32 mouse cellular contexts compared by ENCODE assay signal in genomic region chr14:62339196-62339595, GRCm38 (mm10). TPM values are rescaled to one million over a fixed set of nuclear protein-coding genes. Genes with fewer than 3 reads are reported as not detected.
DNase-seq lines count a peak whose midpoint lies in the region; ATAC-seq and TF ChIP-seq lines count a peak whose summit lies in the region.
"Had no signal": no experiment of that assay in that cellular context is flagged by ENCODE, and none has a peak within 500 bp of the region (broad histone marks: within the 10 kb centered on the region; RNA-seq: fewer than 3 reads in every experiment).

No protein-coding gene starts in this region.

- H3K9me3 ChIP-seq in E14TG2a.4 (ENCODE audit: low read length) = no peaks in the 10 kb centered on the region
- H3K9me3 ChIP-seq in hindbrain, embryonic 11.5 days (ENCODE audit: control insufficient read depth, low read length) = no peaks in the 10 kb centered on the region
- no peaks in the 10 kb centered on the region for H3K9me3 ChIP-seq in hindbrain, embryonic 14.5 days (ENCODE audit: control insufficient read depth, low read length)
- H3K9me3 ChIP-seq: forebrain, embryonic 13.5 days; hindbrain, embryonic 10.5 days; intestine, embryonic 15.5 days; limb, embryonic 12.5 days; midbrain, embryonic 12.5 days; neural tube, embryonic 12.5 days had no signal

- peaks cover 84% of the 10 kb centered on the region for H3K4me1 ChIP-seq in E14TG2a.4 (replicated peaks; ENCODE audit: low read depth, low read length)
- H3K4me1 ChIP-seq in hindbrain, embryonic 11.5 days (replicated peaks; ENCODE audit: control insufficient read depth, insufficient read depth, low read length) = no peaks in the 10 kb centered on the region
- H3K4me1 ChIP-seq in hindbrain, embryonic 14.5 days (replicated peaks; ENCODE audit: control insufficient read depth, insufficient read depth, low read length) = no peaks in the 10 kb centered on the region; the same call in 1 of the 2 replicates
- H3K4me1 ChIP-seq: neural tube, embryonic 12.5 days had no signal

- H3K27me3 ChIP-seq in E14TG2a.4 (ENCODE audit: insufficient read depth, low read length) = no peaks in the 10 kb centered on the region
- no peaks in the 10 kb centered on the region for H3K27me3 ChIP-seq in hindbrain, embryonic 11.5 days (ENCODE audit: control insufficient read depth, insufficient read depth, low read length)
- H3K27me3 ChIP-seq in hindbrain, embryonic 14.5 days (ENCODE audit: control insufficient read depth, insufficient read depth, low read length) = no peaks in the 10 kb centered on the region
- H3K27me3 ChIP-seq: forebrain, embryonic 13.5 days; intestine, embryonic 15.5 days; limb, embryonic 12.5 days; midbrain, embryonic 12.5 days; neural tube, embryonic 12.5 days had no signal

- H3K4me3 ChIP-seq in E14TG2a.4 (replicated peaks; ENCODE audit: low read length) = 0 out of 2 replicates have a peak overlapping the region, but pooled peaks have one; percentile 0
- H3K4me3 ChIP-seq in hindbrain, embryonic 11.5 days (ENCODE audit: low read depth, low read length) = no peak overlapping the region
- H3K4me3 ChIP-seq in hindbrain, embryonic 14.5 days (replicated peaks; ENCODE audit: low read length) = no peak overlapping the region
- H3K4me3 ChIP-seq: forebrain, embryonic 13.5 days; gastrocnemius, adult 2 months; hindbrain, embryonic 10.5 days; intestine, embryonic 15.5 days; layer of hippocampus, adult 2 months; left cerebral cortex, adult 2 months; limb, embryonic 12.5 days; midbrain, embryonic 12.5 days; myocyte; neural tube, embryonic 12.5 days had no signal

- DNase-seq in heart, adult 11 months = peak; percentile 91
- no peak for DNase-seq in heart, adult 8-10 months (ENCODE audit: low spot score)
- peak; percentile 26 for DNase-seq in heart, postnatal 4 days
- no peak for DNase-seq in heart, postnatal 25 days (ENCODE audit: low spot score)
- DNase-seq in ZHBTc4 (ENCODE audit: low read depth, low spot score) = peak; percentile 49
- DNase-seq in hindbrain, embryonic 11.5 days (ENCODE audit: low spot score) = no peak
- DNase-seq in hindbrain, embryonic 14.5 days (ENCODE audit: low spot score) = no peak
- DNase-seq: cerebellum, adult 11 months; cerebellum, adult 9-10 months; cerebellum, postnatal 36 days; gastrocnemius, adult 2 months; kidney, adult 2 months; kidney, postnatal 36 days; lung, adult 2 months; lung, postnatal 14 days; right cerebral cortex, adult 18-20 months; spleen, adult 18-20 months; thymus, postnatal 25 days had no signal

- H3K27ac ChIP-seq in hindbrain, embryonic 11.5 days (ENCODE audit: low read depth, low read length) = no peak overlapping the region
- no peak overlapping the region for H3K27ac ChIP-seq in hindbrain, embryonic 14.5 days
- H3K27ac ChIP-seq: forebrain, embryonic 13.5 days; hindbrain, embryonic 10.5 days; hindbrain, postnatal 0 days; intestine, embryonic 15.5 days; layer of hippocampus, adult 2 months; left cerebral cortex, adult 2 months; limb, embryonic 12.5 days; midbrain, embryonic 12.5 days; neural tube, embryonic 12.5 days had no signal

- ATAC-seq in hindbrain, embryonic 11.5 days (ENCODE audit: low FRiP score) = no peak
- ATAC-seq in hindbrain, embryonic 14.5 days (ENCODE audit: low FRiP score) = no peak
- ATAC-seq: forebrain, embryonic 13.5 days; hindbrain, postnatal 0 days; intestine, embryonic 15.5 days had no signal

- peaks cover 24% of the 10 kb centered on the region for H3K36me3 ChIP-seq in E14TG2a.4 (ENCODE audit: insufficient read depth, low read length)
- H3K36me3 ChIP-seq in hindbrain, embryonic 11.5 days (ENCODE audit: control insufficient read depth, insufficient read depth, low read length) = no peaks in the 10 kb centered on the region
- H3K36me3 ChIP-seq in hindbrain, embryonic 14.5 days (replicated peaks; ENCODE audit: control insufficient read depth, insufficient read depth) = no peaks in the 10 kb centered on the region
- H3K36me3 ChIP-seq: intestine, embryonic 15.5 days; midbrain, embryonic 12.5 days; neural tube, embryonic 12.5 days had no signal

- intact Hi-C loops in heart, postnatal 25 days (cut with DNase I) = loop anchor here (10.0 kb wide), 2 partner anchors 684 to 764 kb away; no protein-coding TSS in a partner anchor

- WGBS in hindbrain, embryonic 11.5 days = 81% methylated on average over 1 of the region's 1 CpGs
- whole genome bisulfite sequencing in hindbrain, embryonic 14.5 days = 95% methylated on average over 1 of the region's 1 CpGs

- no peak for TF ChIP-seq CTCF in E14TG2a.4 (conservative IDR thresholded peaks at IDR 0.05; ENCODE audit: low read length)

- no peak overlapping the region for H3K4me2 ChIP-seq in hindbrain, embryonic 11.5 days (replicated peaks; ENCODE audit: low read depth, low read length)
- no peak overlapping the region for H3K4me2 ChIP-seq in hindbrain, embryonic 14.5 days (replicated peaks)
- H3K4me2 ChIP-seq: forebrain, embryonic 13.5 days; heart, embryonic 11.5 days; intestine, embryonic 15.5 days; limb, embryonic 12.5 days; midbrain, embryonic 12.5 days; neural tube, embryonic 12.5 days had no signal

- no peak overlapping the region for H3K9ac ChIP-seq in hindbrain, embryonic 11.5 days (ENCODE audit: low read depth, low read length)
- no peak overlapping the region for H3K9ac ChIP-seq in hindbrain, embryonic 14.5 days
- H3K9ac ChIP-seq: forebrain, embryonic 13.5 days; intestine, embryonic 15.5 days; limb, embryonic 12.5 days; midbrain, embryonic 12.5 days; neural tube, embryonic 12.5 days had no signal

RNA-seq across cellular contexts. Expression of gene Dleu7, which starts 46.3 kb away (rescaled TPM):
- total RNA-seq in heart, adult 8-10 months (2022) = under 1 TPM in 1 of 4 experiments, not detected in 3; 0.17 TPM
- total RNA-seq in heart, postnatal 4 days (2021) = under 1 TPM; 0.18 to 0.21 TPM
- under 1 TPM in 1 of 2 experiments, not detected in 1; 0.20 TPM for total RNA-seq in heart, postnatal 25 days (2021)
- polyA plus RNA-seq in hindbrain, embryonic 11.5 days (2014; fragmentation: Nextera tagmentation; extraction: Ambion mirVana) = 1.4 and 1.6 TPM in 2 replicates
- 15.8 and 22.0 TPM in 2 replicates for polyA plus RNA-seq in hindbrain, embryonic 14.5 days (2014; fragmentation: Nextera tagmentation; extraction: Ambion mirVana)
- total RNA-seq: adrenal gland, postnatal 14 days; gastrocnemius, adult 2 months; megakaryocyte, adult 5-6 weeks had no signal
- polyA plus RNA-seq: lung, adult 2 months had no signal

RNA-seq across cellular contexts. Expression of gene Rnaseh2b, which starts 46.8 kb away (rescaled TPM):
- total RNA-seq in heart, adult 8-10 months (2022) = 10 to 100 TPM in 3 of 4 experiments, 1 to 10 TPM in 1; 9.8 to 13.4 (median 11.0) TPM
- total RNA-seq in heart, postnatal 4 days (2021) = 10 to 100 TPM; 34.9 to 35.5 TPM
- 10 to 100 TPM in 1 of 2 experiments, 1 to 10 TPM in 1; 9.9 to 11.1 TPM for total RNA-seq in heart, postnatal 25 days (2021)
- polyA plus RNA-seq in hindbrain, embryonic 11.5 days (2014; fragmentation: Nextera tagmentation; extraction: Ambion mirVana) = 62.1 and 62.9 TPM in 2 replicates
- polyA plus RNA-seq in hindbrain, embryonic 14.5 days (2014; fragmentation: Nextera tagmentation; extraction: Ambion mirVana) = 26.2 and 29.7 TPM in 2 replicates

Comparison
In these comparisons a context has a peak if more than half of its experiments do, and no peak if none do; other contexts are left out.
1. DNase-seq: peak in heart, adult 11 months (single experiment), heart, postnatal 4 days (single experiment) and ZHBTc4 (single experiment); none in heart, adult 8-10 months (single experiment), heart, postnatal 25 days (single experiment), hindbrain, embryonic 11.5 days (single experiment) and hindbrain, embryonic 14.5 days (single experiment).